Mouse (Mus musculus) kidney, embryonic 14.5 days (tissue): ENCODE results near the gene Cst9. TPM values are rescaled to one million over a fixed set of nuclear protein-coding genes. Genes with fewer than 3 reads are reported as not detected.

Experiments
- ATAC-seq: fragments of 200-750 bp; cut with Nextera tagmentation; 2 replicates; pipeline ENCODE4 v1.8.0; 2017; ENCODE audit warnings: moderate number of reproducible peaks, mild to moderate bottlenecking, moderate TSS enrichment, moderate library complexity; ENCODE audit not compliant: low FRiP score, low TSS enrichment
- H3K27ac ChIP-seq: fragments of 300-500 bp; sonication (generic); 2 replicates; pipeline ENCODE4 v1.5.1; 2014; ENCODE audit warnings: low read depth, mild to moderate bottlenecking, low read length, moderate library complexity, mixed read lengths
- H3K27me3 ChIP-seq: fragments of 300-500 bp; sonication (generic); 2 replicates; pipeline ENCODE4 v1.6.1; 2014; ENCODE audit warnings: mild to moderate bottlenecking, low read length; ENCODE audit not compliant: control insufficient read depth, insufficient read depth
- H3K36me3 ChIP-seq: fragments of 300-500 bp; sonication (generic); 2 replicates; pipeline ENCODE4 v1.6.1; 2014; ENCODE audit warnings: low read length, mixed read lengths; ENCODE audit not compliant: control insufficient read depth, insufficient read depth
- H3K4me1 ChIP-seq: fragments of 300-500 bp; sonication (generic); 2 replicates; pipeline ENCODE4 v1.6.1; 2014; ENCODE audit warnings: low read length, mixed read lengths; ENCODE audit not compliant: control insufficient read depth, insufficient read depth
- H3K4me2 ChIP-seq: fragments of 300-500 bp; sonication (generic); replicated peaks from 2 replicates; pipeline ENCODE4 v1.6.1; 2014; ENCODE audit warnings: low read depth, mild to moderate bottlenecking, low read length
- H3K4me3 ChIP-seq: fragments of 300-500 bp; sonication (generic); 2 replicates; pipeline ENCODE4 v1.5.1; 2014; ENCODE audit warnings: mild to moderate bottlenecking, low read length
- H3K9ac ChIP-seq: fragments of 300-500 bp; sonication (generic); 2 replicates; pipeline ENCODE4 v1.6.1; 2014; ENCODE audit warnings: low read depth, mild to moderate bottlenecking, low read length, moderate library complexity
- H3K9me3 ChIP-seq: fragments of 300-500 bp; sonication (generic); 2 replicates; pipeline ENCODE4 v1.6.1; 2016; ENCODE audit warnings: low read length; ENCODE audit not compliant: control insufficient read depth
- WGBS: fragments of 180-500 bp; shearing (Covaris S2); extraction: QIAGEN DNeasy Blood & Tissue Kit; methylation state at CpG from one replicate; pipeline ENCODE4 v1.1.7; 2014; 5-methylcytosine and 5-hydroxymethylcytosine counted together
- polyA plus RNA-seq: library from polyadenylated mRNA; unstranded; fragments of >200 nt; fragmentation: Nextera tagmentation; extraction: Ambion mirVana; gene quantifications from 2 replicates; pipeline ENCODE4 v1.2.1, GENCODE M21; 2014

The Cst9 gene
- polyA plus RNA-seq, 1 experiment from 2014 or later: not detected

- Histone ChIP-seq H3K4me2 (peak overlapping the region; percentile 80), H3K36me3 (peaks cover 16% of the 10 kb centered on the region; the same call in 1 of the 2 replicates), H3K27me3 (no peaks in the 10 kb centered on the region), H3K9ac (peak overlapping the region; percentile 84; the same call in 1 of the 2 replicates), H3K27ac (no peak overlapping the region), H3K4me3 (peak overlapping the region; percentile 92), H3K9me3 (no peaks in the 10 kb centered on the region), H3K4me1 (peaks cover 15% of the 10 kb centered on the region)
- ATAC-seq: no peak
- WGBS: 39% methylated on average over 3 of the region's 3 CpGs
Observed at GRCm38 (mm10) chr2:148874224-148874616, 39.3 kb downstream of the Cst9 start.

- Histone ChIP-seq H3K4me2 (peak overlapping the region; percentile 80), H3K36me3 (peaks cover 16% of the 10 kb centered on the region; the same call in 1 of the 2 replicates), H3K9ac (peak overlapping the region; percentile 84), H3K4me1 (peaks cover 15% of the 10 kb centered on the region), H3K27ac (peak overlapping the region; percentile 91), H3K27me3 (no peaks in the 10 kb centered on the region), H3K9me3 (no peaks in the 10 kb centered on the region), H3K4me3 (peak overlapping the region; percentile 92)
- peak; percentile 67 for ATAC-seq
- 1% methylated on average over 34 of the region's 34 CpGs for WGBS
Observed at GRCm38 (mm10) chr2:148874617-148875334, 39.8 kb downstream of the Cst9 start.

- Histone ChIP-seq H3K27me3 (no peaks in the 10 kb centered on the region), H3K9ac (peak within 1 kb of the TSS; percentile 84), H3K4me3 (peak within 1 kb of the TSS; percentile 92), H3K4me2 (peak within 1 kb of the TSS; percentile 80), H3K36me3 (peaks cover 15% of the 10 kb centered on the region; the same call in 1 of the 2 replicates), H3K4me1 (peaks cover 15% of the 10 kb centered on the region), H3K9me3 (no peaks in the 10 kb centered on the region), H3K27ac (peak within 1 kb of the TSS; percentile 91)
- peak; percentile 97 for ATAC-seq
- WGBS: 0% methylated on average over 15 of the region's 19 CpGs
Observed at GRCm38 (mm10) chr2:148875335-148875811, 40.4 kb downstream of the Cst9 start, which contains the start of gene Cst3. TSS of gene Cst3 (minus strand) at chr2:148875692.

- ATAC-seq: no peak
- Histone ChIP-seq H3K4me1 (peaks cover 15% of the 10 kb centered on the region), H3K27ac (no peak overlapping the region), H3K9me3 (no peaks in the 10 kb centered on the region), H3K4me3 (no peak overlapping the region), H3K9ac (no peak overlapping the region), H3K4me2 (no peak overlapping the region), H3K36me3 (peaks cover 4% of the 10 kb centered on the region; the same call in 1 of the 2 replicates), H3K27me3 (no peaks in the 10 kb centered on the region)
- 50% methylated on average over 3 of the region's 3 CpGs for WGBS
Observed at GRCm38 (mm10) chr2:148877016-148877770, 42.2 kb downstream of the Cst9 start.

- 17% methylated on average over 2 of the region's 2 CpGs for WGBS
- Histone ChIP-seq H3K4me1 (peaks cover 7% of the 10 kb centered on the region), H3K9me3 (no peaks in the 10 kb centered on the region), H3K27me3 (no peaks in the 10 kb centered on the region), H3K27ac (no peak overlapping the region), H3K4me2 (no peak overlapping the region), H3K36me3 (no peaks in the 10 kb centered on the region), H3K4me3 (no peak overlapping the region), H3K9ac (no peak overlapping the region)
- no peak for ATAC-seq
Observed at GRCm38 (mm10) chr2:148878641-148879130, 43.7 kb downstream of the Cst9 start.

- H3K4me3 ChIP-seq: no peak overlapping the region
- peaks cover 2% of the 10 kb centered on the region; the same call in 1 of the 2 replicates for H3K4me1 ChIP-seq
- no peak for ATAC-seq
- H3K9me3 ChIP-seq: no peaks in the 10 kb centered on the region
- WGBS: 24% methylated on average over 1 of the region's 1 CpGs
- H3K9ac ChIP-seq: no peak overlapping the region
- H3K27me3 ChIP-seq: no peaks in the 10 kb centered on the region
- H3K36me3 ChIP-seq: no peaks in the 10 kb centered on the region
- no peak overlapping the region for H3K4me2 ChIP-seq
- H3K27ac ChIP-seq: no peak overlapping the region
Observed at GRCm38 (mm10) chr2:148879199-148879598, 44.3 kb downstream of the Cst9 start.

- Histone ChIP-seq H3K4me1 (no peaks in the 10 kb centered on the region), H3K9me3 (no peaks in the 10 kb centered on the region), H3K27ac (no peak overlapping the region), H3K9ac (no peak overlapping the region), H3K36me3 (no peaks in the 10 kb centered on the region), H3K4me2 (no peak overlapping the region), H3K27me3 (no peaks in the 10 kb centered on the region), H3K4me3 (no peak overlapping the region)
- no peak for ATAC-seq
Observed at GRCm38 (mm10) chr2:148884738-148885137, 49.8 kb downstream of the Cst9 start.
